Mouse (Mus musculus) brain, adult 2 months (tissue): ENCODE results near the gene Majin.

Experiments
- DNase-seq: peaks from one replicate; pipeline ENCODE4 v3.0.0; 2011; ENCODE audit warnings: low read depth, low spot score

Gene Majin

GRCm38 (mm10) chr19:6227864-6228263 is 43.7 kb downstream of the Majin start:
- no peak for DNase-seq

DNA sequence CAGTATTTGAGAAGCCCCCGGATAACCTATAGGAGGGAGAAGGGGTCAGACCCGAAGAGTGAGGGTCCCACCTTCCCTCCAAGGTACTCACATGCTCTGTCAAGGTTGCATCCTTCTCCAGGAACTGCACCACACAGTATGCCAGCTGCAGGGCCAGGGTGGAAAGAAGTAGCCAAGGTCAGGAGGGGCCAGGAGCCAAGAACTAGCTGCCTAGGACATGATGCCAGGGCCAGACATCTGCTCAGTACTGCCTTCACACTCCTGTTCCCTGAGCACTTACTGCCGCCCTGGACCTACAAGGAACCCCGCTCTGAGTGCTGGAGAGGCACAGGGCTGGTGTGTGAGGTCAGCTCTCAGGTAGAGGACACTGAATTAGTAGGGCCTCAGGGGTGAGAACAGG is 46.2 kb downstream of the Majin start:
- DNase-seq = peak; percentile 48

DNA sequence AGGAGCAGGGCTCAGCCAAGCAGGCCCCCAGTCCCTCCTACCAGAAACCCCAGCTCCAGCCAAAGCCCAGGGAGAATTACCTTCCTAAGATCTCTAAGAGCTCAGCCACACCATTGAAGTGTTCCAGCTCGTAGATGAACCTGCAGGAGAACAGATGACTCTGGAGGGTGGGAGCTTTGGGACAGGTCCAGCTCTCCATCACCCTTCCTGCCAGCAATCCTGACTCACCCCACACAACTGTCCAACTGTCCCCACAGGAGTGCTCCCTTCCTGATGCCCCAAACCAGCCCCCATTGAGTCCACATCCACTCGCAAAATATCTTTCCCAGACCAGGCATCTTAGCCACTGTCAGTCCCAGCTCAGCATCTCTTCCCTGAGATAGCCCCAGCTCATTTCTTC is 46.8 kb downstream of the Majin start:
- no peak for DNase-seq

DNA sequence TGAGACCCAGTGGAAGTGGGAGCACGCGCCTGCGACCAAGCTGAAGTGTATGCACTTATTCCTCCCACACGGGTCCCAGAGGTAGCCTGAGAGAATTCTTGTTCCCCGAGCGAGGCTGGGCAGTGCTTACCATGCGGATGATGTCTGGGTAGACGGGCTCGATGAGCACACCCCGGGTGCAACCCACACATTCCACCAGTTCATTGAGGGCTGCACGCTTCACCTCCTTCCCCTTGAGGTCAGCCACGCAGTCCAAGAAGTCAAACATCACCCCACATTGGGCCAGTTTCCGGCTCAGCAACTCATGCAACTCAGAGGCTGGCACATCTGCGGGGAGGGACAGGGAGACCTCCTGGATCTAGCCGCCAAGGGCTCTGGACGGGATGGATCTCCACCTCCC is 49.5 kb downstream of the Majin start:
- no peak for DNase-seq

DNA sequence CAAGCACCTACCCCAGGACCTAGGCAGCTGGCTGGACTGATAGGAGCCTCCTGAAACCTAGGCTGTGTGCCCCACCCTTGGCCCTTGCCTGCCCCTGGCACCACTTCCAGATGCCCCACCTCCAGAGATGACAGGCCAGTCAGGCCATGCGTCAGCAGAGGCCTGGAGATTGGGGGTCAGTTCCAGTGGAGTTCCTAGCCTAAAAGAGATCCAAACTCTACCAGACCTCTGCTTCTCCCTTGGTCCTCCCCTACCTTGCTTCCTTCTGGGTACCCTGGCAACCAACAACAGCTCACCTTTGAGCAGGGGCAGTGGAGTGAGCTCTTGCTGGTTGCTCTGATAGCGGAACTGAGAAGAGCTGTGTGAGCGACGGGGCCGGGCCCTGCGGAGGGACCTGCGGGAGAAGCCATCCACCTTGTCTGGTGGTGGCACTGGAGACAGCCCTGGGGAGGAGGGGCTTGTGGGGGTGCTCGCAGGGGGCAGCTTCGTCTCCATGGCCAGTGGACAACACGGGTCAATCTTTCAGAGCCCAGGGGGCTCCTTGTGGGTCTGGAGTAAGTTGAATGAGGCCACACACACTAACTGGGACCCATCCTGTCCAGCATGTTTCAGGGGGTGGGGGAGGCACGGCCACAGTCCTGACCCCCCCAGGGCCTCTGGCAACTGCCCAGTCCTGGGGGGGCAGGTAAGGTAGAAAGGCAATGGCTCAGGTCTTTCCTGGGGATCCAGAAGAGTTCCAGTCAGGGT is 50.3 kb downstream of the Majin start:
- DNase-seq = no peak

DNA sequence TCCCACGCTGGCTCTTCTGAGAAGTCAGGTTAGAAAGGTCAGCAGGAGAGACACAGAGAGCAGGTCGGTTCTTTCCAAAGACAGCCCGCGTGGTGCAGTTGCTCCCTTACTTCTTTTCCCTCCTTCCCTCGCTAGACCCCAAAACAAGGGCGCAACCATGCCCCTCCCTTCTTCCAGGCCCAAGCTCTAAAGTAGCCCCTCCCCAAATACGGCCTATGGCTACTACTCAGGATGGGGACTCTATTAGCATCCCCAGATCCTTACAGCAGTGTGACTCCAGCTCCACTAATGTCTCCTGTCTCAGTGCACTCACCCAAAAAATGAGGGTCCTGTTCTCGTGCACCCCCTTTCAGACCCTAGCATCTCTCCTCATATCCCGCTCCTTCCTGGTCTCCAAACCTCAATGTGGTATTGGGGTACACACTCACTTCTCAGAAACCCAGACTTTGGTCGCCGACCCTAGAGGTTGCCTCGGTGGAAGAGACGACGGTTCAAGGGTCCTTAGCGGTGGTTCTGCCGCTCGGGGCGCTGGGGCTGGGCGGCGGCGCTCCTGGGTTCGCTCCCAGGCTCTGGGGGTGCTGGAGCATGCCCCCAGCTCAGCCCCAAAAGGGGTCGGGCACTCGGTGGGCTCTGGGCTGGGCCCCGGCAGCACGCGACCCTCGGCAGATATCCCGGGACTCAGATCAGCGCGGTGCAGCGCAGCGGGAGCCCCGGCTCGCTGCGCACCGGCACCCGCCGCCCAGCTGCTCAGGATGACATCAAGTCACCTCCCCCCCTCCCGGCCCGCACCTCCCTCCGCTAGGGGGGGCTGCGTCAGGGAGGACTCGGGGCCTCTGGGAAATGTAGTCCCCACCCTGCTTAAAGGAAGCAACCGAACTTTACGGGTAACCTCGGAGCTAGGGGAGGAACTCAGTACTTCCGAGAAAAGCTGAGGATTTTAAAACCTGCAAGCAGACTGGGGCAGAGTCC is 51.2 kb downstream of the Majin start, which contains the start of gene Ppp2r5b:
Ppp2r5b (minus strand) TSS at position 789 of the 969 bp plus-strand sequence.
- DNase-seq = peak; percentile 97

- DNase-seq = peak; percentile 99
Observed at GRCm38 (mm10) chr19:6236053-6236441, 51.9 kb downstream of the Majin start.

- DNase-seq = no peak
Observed at GRCm38 (mm10) chr19:6236842-6237241, 52.7 kb downstream of the Majin start.

DNA sequence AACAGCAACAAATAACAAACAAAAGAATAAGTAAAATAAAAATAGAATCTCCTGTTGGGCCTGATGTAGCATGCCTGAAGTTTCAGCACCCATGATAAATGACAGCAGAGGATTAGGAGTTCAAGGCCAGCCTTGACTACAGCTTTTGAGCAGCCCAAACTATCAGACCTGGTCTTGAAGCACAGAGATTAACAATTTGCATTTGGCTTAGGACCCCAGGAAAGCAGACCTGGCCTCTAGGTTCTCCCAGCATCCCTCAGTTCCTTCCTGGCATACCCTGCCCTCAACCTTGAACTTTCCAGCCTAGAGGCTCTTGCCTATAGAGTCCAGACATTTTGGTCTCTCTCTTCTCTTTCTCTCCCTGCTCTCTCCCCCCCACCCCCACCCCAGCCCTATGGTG is 54.6 kb downstream of the Majin start:
- DNase-seq = no peak

GRCm38 (mm10) chr19:6240136-6240535 is 55.9 kb downstream of the Majin start:
- DNase-seq = no peak

- DNase-seq = no peak
Observed at GRCm38 (mm10) chr19:6240725-6241124, 56.5 kb downstream of the Majin start.

DNA sequence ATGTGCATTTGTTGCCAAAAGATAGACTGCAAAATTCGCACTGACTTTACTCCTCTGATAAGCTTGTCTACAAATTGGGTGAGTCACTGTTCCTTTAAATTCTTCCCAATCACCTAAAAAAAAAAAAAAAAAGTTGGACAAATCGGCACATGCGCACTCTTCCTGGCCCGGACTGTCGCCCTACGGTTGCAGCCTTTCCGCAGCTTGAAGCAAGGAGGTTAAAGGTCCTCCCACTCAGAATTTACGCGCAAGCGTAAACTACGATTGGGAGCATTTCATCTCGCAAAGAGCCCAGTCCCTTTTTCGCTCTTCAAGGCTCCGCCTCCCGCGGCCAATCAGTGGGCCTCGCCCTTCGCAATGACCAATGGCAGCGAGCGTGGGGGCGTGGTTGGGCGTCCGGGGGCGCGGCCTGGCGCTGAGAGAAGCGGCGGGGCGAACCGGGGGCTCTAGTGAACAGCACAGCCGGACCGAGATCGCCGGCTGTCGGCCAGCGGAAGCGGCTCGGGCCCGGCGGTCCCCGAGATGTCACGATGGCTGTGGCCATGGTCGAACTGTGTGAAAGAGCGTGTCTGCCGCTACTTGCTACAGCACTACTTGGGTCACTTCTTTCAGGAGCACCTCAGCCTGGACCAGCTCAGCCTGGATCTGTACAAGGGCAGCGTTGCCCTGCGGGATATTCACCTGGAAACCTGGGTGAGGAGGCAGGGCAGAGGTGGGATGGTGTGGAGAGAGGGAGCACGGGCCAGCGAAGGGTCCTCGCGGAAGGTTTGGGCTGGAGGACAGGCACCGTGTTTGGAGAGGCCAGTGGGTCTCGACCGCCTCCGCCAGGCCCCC is 57.3 kb downstream of the Majin start, which contains the start of gene Atg2a:
Atg2a (plus strand) TSS at position 395 of the 834 bp plus-strand sequence.
- peak; percentile 100 for DNase-seq

DNA sequence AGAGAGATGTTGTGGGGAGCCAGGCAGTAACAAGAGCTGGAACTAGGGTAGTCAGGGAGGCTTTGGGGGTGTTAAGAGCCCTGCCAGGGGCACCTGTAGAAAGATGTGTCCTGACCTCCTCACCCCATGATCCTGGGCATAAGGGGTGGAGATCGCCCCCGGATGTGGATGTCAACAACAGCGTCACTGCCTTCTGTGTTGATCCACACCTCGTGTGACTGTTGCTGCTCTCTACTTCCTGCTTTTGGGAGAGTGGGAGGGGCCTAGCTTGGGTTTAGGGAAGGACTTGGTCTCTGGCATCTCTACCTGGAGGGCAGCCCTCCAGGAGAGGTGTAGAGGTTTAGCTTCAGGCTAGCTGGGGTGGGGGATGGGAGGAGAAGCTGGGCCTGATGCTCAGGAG is 58.1 kb downstream of the Majin start:
- DNase-seq = peak; percentile 61

GRCm38 (mm10) chr19:6243226-6243625 is 59.0 kb downstream of the Majin start:
- no peak for DNase-seq

DNA sequence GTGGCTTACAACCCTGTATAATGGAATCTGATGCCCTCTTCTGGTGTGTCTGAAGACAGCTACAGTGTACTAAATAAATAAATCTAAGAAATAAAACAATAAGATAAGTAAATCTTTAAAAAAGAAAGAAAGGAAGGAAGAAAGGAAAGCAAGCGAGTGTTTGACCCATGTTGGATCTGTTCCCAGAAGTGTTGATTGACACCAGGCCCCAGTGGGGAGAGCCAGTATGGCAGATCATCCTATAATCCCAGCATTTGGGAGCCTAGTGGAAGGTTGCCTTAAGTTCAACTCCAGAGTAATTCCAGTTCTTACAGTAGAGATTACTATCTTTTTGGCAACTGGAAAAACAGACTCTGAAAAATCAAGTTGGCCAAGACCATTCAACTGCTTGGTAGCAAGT is 61.6 kb downstream of the Majin start:
- DNase-seq = no peak

- no peak for DNase-seq
Observed at GRCm38 (mm10) chr19:6247526-6248300, 63.5 kb downstream of the Majin start.

- DNase-seq = no peak
Observed at GRCm38 (mm10) chr19:6253021-6253420, 68.8 kb downstream of the Majin start.

GRCm38 (mm10) chr19:6260428-6260827 is 76.2 kb downstream of the Majin start:
- DNase-seq = peak; percentile 31

- no peak for DNase-seq
Observed at GRCm38 (mm10) chr19:6260946-6261345, 76.8 kb downstream of the Majin start.

- DNase-seq = no peak
Observed at GRCm38 (mm10) chr19:6261379-6261778, 77.2 kb downstream of the Majin start.

DNA sequence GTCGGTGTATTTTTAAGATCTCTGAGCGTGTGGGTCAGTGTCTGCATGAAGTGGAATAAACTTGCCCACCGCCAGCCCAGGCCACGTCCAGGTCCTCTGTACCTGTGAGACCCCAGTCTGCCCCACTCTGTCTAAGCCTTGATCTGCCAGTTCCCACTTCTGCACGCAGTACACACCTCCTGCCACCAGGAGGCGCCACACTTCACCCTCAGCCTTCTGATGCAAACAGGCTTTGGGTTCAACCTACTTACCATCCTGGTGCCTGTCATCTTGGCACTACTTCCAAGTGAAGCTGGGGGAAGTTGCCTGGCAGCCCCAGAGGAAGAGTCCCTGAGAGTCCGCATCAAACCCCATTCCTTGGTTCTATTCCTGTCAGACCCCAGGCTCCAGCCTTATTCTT is 78.0 kb downstream of the Majin start:
- peak; percentile 85 for DNase-seq
